Mouse (Mus musculus) kidney, adult 2 months (tissue): ENCODE measurements around the gene Irx5. TPM values are rescaled to one million over a fixed set of nuclear protein-coding genes. Genes with fewer than 3 reads are reported as not detected.

Source experiments
- DNase-seq: peaks from one replicate; pipeline ENCODE4 v3.0.0; 2021
- H3K27ac ChIP-seq: fragments of 200-500 bp; 2 replicates; pipeline ENCODE4 v1.5.1; 2012; ENCODE audit warnings: low read depth, low read length, control low read depth, inconsistent platforms; ENCODE audit not compliant: insufficient read depth
- H3K27me3 ChIP-seq: fragments of 200-500 bp; replicated peaks from 2 replicates; pipeline ENCODE4 v1.6.1; 2012; ENCODE audit warnings: mild to moderate bottlenecking, moderate library complexity, low read length, inconsistent platforms; ENCODE audit not compliant: control insufficient read depth, insufficient read depth
- H3K36me3 ChIP-seq: fragments of 200-500 bp; 2 replicates; pipeline ENCODE4 v1.6.1; 2012; ENCODE audit warnings: mild to moderate bottlenecking, moderate library complexity, low read length, inconsistent platforms; ENCODE audit not compliant: control insufficient read depth, insufficient read depth
- H3K4me1 ChIP-seq: fragments of 200-500 bp; 2 replicates; pipeline ENCODE4 v1.6.1; 2011; ENCODE audit warnings: low read length; ENCODE audit not compliant: control insufficient read depth, insufficient read depth
- H3K4me3 ChIP-seq: fragments of 200-500 bp; 2 replicates; pipeline ENCODE4 v1.5.1; 2011; ENCODE audit warnings: mild to moderate bottlenecking, low read depth, low read length, control low read depth; ENCODE audit not compliant: insufficient read depth
- CTCF ChIP-seq: fragments of 200-500 bp; conservative IDR thresholded peaks from 2 replicates; pipeline ENCODE4 v1.5.1; 2011; ENCODE audit warnings: low read depth, mild to moderate bottlenecking, control low read depth, low read length, moderate library complexity, mixed read lengths; ENCODE audit not compliant: insufficient read depth, insufficient read length
- POLR2A ChIP-seq: fragments of 200-500 bp; IDR thresholded peaks from one replicate; pipeline ENCODE4 v1.6.1; 2011; ENCODE audit warnings: low read depth, low read length, control low read depth
- WGBS: fragments of 180-500 bp; shearing (Covaris S2); methylation state at CpG from one replicate; pipeline ENCODE4 v1.1.7; 2018; 5-methylcytosine and 5-hydroxymethylcytosine counted together
- polyA plus RNA-seq: library from polyadenylated mRNA; depleted of rRNA; stranded (reverse); fragments of >200 nt; gene quantifications from 2 replicates; pipeline ENCODE4 v1.2.3, GENCODE M21; 2012

Irx5 gene
- polyA plus RNA-seq, 1 experiment, result 3.1 TPM

- Histone ChIP-seq H3K4me3 (peak overlapping the region; percentile 47), H3K27me3 (peaks cover 10% of the 10 kb centered on the region), H3K27ac (no peak overlapping the region), H3K4me1 (no peaks in the 10 kb centered on the region), H3K36me3 (no peaks in the 10 kb centered on the region)
- 12% methylated on average over 77 of the region's 77 CpGs for WGBS
- DNase-seq, result peak; percentile 23
- TF ChIP-seq POLR2A, result no peak
These were observed 2.8 kb downstream of the Irx5 start for GRCm38 (mm10) chr8:92360083-92360861.

GRCm38 (mm10) chr8:92361546-92362351 is 4.3 kb downstream of the Irx5 start:
- TF ChIP-seq POLR2A (no peak), CTCF (peak; percentile 31; the same call in 1 of the 2 replicates)
- Histone ChIP-seq H3K4me3 (peak overlapping the region; percentile 23; the same call in 1 of the 2 replicates), H3K27me3 (peaks cover 12% of the 10 kb centered on the region), H3K36me3 (no peaks in the 10 kb centered on the region), H3K4me1 (no peaks in the 10 kb centered on the region), H3K27ac (no peak overlapping the region)
- WGBS, result 28% methylated on average over 25 of the region's 25 CpGs
- peak; percentile 47 for DNase-seq

DNA sequence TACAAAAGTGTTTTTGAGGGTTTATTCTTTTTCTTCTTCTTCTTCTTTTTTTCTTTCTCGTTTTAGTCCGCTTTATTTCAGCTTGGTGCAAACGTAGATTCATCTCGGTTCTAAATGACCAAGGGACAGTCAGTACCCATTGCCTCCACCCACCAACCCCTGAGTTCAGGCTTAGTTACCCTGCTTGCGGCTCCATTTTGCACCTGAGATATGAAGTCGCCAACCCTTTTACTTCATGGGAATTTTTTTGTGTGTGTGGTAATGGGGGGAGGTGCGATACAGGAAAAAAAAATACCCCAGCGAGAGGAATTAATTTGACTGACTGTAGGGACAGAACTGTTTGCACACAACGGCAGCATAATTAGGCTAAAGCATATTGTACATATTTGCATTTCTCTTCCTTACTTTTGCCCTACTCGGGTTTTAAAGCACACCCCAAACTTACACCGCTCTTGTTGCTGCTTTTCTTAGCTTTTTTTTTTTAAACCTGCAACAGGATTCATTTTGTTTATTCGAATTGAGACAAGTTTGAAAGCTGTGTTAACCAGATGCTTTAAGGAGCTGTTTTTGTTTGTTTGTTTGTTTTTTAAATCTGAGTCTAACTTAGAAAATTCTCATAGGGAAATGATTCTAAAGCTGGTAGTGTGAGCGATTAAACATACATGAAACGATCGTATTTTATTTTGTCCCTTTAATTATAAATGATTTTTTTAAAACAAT is 5.1 kb downstream of the Irx5 start:
- Histone ChIP-seq H3K4me1 (no peaks in the 10 kb centered on the region), H3K27ac (no peak overlapping the region), H3K36me3 (no peaks in the 10 kb centered on the region), H3K27me3 (peaks cover 12% of the 10 kb centered on the region), H3K4me3 (no peak overlapping the region)
- TF ChIP-seq CTCF (no peak), POLR2A (no peak)
- peak; percentile 19 for DNase-seq
- 18% methylated on average over 15 of the region's 15 CpGs for WGBS

GRCm38 (mm10) chr8:92363217-92364147 is 6.1 kb downstream of the Irx5 start:
- Histone ChIP-seq H3K36me3 (no peaks in the 10 kb centered on the region), H3K4me3 (peak overlapping the region; percentile 18; the same call in 1 of the 2 replicates), H3K4me1 (no peaks in the 10 kb centered on the region), H3K27ac (no peak overlapping the region), H3K27me3 (peaks cover 7% of the 10 kb centered on the region)
- TF ChIP-seq POLR2A (no peak), CTCF (no peak)
- WGBS, result 11% methylated on average over 45 of the region's 45 CpGs
- peak; percentile 12 for DNase-seq

GRCm38 (mm10) chr8:92364148-92364775 is 6.8 kb downstream of the Irx5 start:
- peak; percentile 61 for DNase-seq
- TF ChIP-seq CTCF (peak; percentile 27; the same call in 1 of the 2 replicates), POLR2A (no peak)
- Histone ChIP-seq H3K4me1 (no peaks in the 10 kb centered on the region), H3K27ac (no peak overlapping the region), H3K4me3 (peak overlapping the region; percentile 18; the same call in 1 of the 2 replicates), H3K36me3 (no peaks in the 10 kb centered on the region), H3K27me3 (peaks cover 4% of the 10 kb centered on the region)
- WGBS, result 20% methylated on average over 20 of the region's 20 CpGs

DNA sequence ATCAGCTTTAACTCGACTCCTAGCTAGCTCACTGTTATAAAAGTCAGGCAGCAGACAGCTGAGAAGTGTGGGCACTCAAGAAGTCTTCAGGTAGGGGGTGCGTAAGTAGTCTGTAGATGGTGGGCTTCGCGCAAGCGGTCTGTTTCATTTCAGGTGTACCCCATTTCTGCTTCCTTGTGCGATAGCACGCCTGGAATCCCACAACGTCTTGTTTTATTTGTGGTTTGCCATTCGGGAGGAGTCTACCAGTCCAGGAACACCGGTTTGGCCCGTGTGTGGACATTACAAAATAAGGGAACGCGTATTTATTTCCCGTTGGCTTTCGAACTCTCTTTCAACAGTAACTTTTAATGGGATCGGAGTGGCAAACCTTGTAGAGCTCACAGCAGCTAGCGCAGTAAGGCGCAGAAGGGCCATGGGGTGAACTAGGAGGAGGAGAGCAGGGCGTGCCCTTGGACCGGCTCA is 7.4 kb downstream of the Irx5 start:
- peak; percentile 12 for DNase-seq
- Histone ChIP-seq H3K27ac (no peak overlapping the region), H3K27me3 (peaks cover 4% of the 10 kb centered on the region), H3K36me3 (no peaks in the 10 kb centered on the region), H3K4me3 (no peak overlapping the region), H3K4me1 (no peaks in the 10 kb centered on the region)
- 48% methylated on average over 20 of the region's 20 CpGs for WGBS
- no peak for TF ChIP-seq POLR2A
- TF ChIP-seq CTCF, result no peak
